Mouse (Mus musculus) forebrain, embryonic 10.5 days (tissue): Measurements from ENCODE around the gene Vgll4. TPM values are rescaled to one million over a fixed set of nuclear protein-coding genes. Genes with fewer than 3 reads are reported as not detected.
A peak's percentile ranks its signal among the peaks of the same experiment; 100 is the strongest.

Source experiments
- DNase-seq: peaks from one replicate; pipeline ENCODE4 v3.0.0-alpha.2; 2017; ENCODE audit warnings: low spot score; ENCODE audit errors: extremely low spot score
- H3K27ac ChIP-seq: fragments of 300-500 bp; sonication (generic); 2 replicates; pipeline ENCODE4 v1.5.1; 2016; ENCODE audit warnings: mild to moderate bottlenecking
- H3K27me3 ChIP-seq: fragments of 300-500 bp; sonication (generic); 2 replicates; pipeline ENCODE4 v1.6.1; 2016; ENCODE audit warnings: mild to moderate bottlenecking; ENCODE audit not compliant: poor library complexity, severe bottlenecking
- H3K36me3 ChIP-seq: fragments of 300-500 bp; sonication (generic); replicated peaks from 2 replicates; pipeline ENCODE4 v1.6.1; 2016; ENCODE audit warnings: mild to moderate bottlenecking, moderate library complexity
- H3K4me1 ChIP-seq: fragments of 300-500 bp; sonication (generic); 2 replicates; pipeline ENCODE4 v1.6.1; 2016
- H3K4me3 ChIP-seq: fragments of 300-500 bp; sonication (generic); 2 replicates; pipeline ENCODE4 v1.5.1; 2016; ENCODE audit warnings: mild to moderate bottlenecking, moderate library complexity
- H3K9me3 ChIP-seq: fragments of 300-500 bp; sonication (generic); 2 replicates; pipeline ENCODE4 v1.6.1; 2016; ENCODE audit warnings: mild to moderate bottlenecking, moderate library complexity
- WGBS: fragments of 180-500 bp; shearing (Covaris S2); methylation state at CpG from one replicate; pipeline ENCODE4 v1.1.7; 2016; 5-methylcytosine and 5-hydroxymethylcytosine counted together
- polyA plus RNA-seq: library from polyadenylated mRNA; unstranded; fragments of >200 nt; fragmentation: Nextera tagmentation; extraction: Ambion mirVana; gene quantifications from 2 replicates; pipeline ENCODE4 v1.2.1, GENCODE M21; 2016

Gene Vgll4
- polyA plus RNA-seq, 1 experiment from 2014 or later: 81.7 TPM

DNA sequence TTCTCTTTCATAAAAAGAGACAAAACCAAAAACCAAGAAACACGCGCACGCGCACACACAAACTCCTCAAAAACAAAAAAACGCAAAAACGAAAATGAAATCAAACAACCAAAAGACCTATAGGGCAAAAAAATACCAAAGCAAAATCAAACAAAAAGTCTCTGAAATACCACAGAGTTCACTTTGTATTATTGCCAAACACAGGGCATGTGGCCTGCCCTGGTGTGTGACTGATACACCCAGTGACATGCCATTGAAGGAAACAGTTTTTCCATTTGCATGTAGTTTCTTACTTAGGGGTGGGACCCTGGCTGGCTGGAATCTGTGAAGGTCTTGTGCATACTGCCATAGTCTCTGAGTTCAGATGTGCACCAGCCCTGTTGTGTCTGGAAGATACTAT, 62.3 kb downstream of the Vgll4 start:
- Histone ChIP-seq H3K36me3 (peaks cover 17% of the 10 kb centered on the region), H3K27me3 (no peaks in the 10 kb centered on the region), H3K4me1 (peaks cover 72% of the 10 kb centered on the region), H3K27ac (no peak overlapping the region), H3K9me3 (no peaks in the 10 kb centered on the region; the same call in 1 of the 2 replicates), H3K4me3 (no peak overlapping the region)
- DNase-seq: no peak
- WGBS: 95% methylated on average over 6 of the region's 6 CpGs

DNA sequence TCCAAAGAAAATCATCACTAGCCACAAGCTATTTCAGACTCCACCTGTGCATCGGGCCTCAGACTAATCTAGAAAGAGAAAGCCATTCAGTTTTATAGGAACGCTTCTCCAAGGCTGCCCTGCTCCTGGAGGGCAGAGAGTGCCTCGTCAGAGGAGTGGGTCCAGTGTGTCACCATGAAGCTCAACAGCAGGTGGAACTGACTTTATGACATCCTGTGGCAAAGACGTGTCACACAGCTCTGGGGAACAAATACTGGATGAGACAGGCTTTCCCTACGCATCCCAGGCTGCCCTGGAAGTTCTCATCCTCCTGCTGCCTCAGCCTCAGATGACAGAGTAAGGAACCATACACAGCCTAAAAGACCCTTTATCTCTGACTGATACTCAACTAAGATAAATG, 63.6 kb downstream of the Vgll4 start:
- Histone ChIP-seq H3K27ac (0 out of 2 replicates have a peak overlapping the region, but pooled peaks have one; percentile 31), H3K4me1 (peaks cover 72% of the 10 kb centered on the region), H3K4me3 (no peak overlapping the region), H3K9me3 (no peaks in the 10 kb centered on the region; the same call in 1 of the 2 replicates), H3K27me3 (no peaks in the 10 kb centered on the region), H3K36me3 (peaks cover 17% of the 10 kb centered on the region)
- 87% methylated on average over 5 of the region's 5 CpGs for WGBS
- no peak for DNase-seq

DNA sequence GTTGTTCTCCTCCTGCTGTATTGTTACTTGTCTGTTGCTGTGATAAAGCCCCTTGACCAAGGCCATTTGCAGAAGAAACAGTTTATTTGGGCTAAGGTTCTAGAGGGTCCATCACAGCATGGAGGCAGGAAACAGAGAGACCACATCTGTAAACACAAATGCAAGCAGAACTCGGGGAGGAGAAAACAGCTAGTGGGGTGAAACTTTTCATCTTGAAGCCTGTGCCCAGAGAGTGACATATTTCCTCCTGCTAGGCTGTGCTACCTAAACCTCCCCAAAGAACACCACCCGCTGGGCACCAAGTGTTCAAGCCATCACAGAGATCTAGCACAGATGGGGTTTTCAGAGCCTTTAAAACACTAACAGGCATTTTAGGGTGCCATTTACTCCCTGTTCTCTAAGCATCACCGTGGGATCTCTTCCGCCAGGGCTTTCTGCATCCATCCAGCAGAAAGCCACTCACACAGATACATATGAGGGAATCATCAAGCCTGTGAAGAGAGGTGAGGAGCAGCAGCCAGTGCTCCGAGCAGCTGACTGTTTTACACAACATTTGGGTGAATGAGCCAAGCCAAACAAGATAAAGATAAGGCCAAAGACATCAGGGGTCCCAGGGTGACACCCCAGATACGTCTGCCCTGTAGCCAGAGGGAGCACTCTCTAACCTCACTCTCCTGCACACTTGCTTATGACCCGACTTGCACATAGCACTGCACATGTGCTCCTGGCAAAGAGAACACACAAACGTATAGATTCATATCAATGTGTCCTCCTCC, 64.4 kb downstream of the Vgll4 start:
- WGBS: 89% methylated on average over 8 of the region's 8 CpGs
- 0 out of 2 replicates have a peak overlapping the region, but pooled peaks have one; percentile 31 for H3K27ac ChIP-seq
- no peak for DNase-seq
- peaks cover 78% of the 10 kb centered on the region for H3K4me1 ChIP-seq
- H3K27me3 ChIP-seq: no peaks in the 10 kb centered on the region
- no peak overlapping the region for H3K4me3 ChIP-seq
- peaks cover 17% of the 10 kb centered on the region for H3K36me3 ChIP-seq
- H3K9me3 ChIP-seq: no peaks in the 10 kb centered on the region; the same call in 1 of the 2 replicates

DNA sequence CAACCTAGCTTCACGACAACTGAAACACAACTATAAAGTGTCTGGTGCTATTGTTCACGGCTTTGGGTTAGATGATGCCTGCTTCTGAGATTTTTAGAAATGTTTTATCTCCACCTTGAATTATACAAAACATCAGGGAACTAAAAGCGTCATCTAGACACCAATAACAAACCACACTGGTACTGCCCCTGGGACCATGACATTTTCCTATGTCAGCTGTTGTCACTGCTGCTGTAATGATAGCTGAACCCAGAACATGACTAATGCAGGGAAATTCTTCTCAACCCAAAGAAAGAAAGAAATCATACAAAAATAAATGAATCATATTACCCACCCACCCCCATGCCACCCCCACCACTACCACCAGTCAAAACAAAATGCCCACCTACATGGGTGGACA, 65.0 kb downstream of the Vgll4 start:
- 92% methylated on average over 3 of the region's 3 CpGs for WGBS
- H3K4me1 ChIP-seq: peaks cover 85% of the 10 kb centered on the region

DNA sequence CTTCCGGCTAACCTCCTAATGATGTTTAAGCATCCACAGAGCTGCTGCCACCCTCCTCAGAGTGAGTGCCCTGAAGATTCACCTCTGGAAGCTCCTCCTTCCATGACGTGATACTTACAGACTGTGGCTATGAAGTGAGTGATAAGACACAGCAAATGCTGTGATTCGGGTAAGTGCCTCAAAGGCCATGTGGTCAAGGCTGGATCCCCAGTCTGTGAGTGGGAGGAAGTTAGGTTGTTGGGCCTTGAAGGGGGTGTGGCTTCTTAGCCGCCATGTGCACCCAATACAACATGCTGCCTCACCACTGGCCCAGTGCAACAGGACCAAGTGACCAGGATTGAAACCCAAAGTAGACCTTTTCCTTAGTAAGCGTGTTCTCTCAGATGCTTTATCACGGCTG, 65.6 kb downstream of the Vgll4 start:
- Histone ChIP-seq H3K9me3 (no peaks in the 10 kb centered on the region; the same call in 1 of the 2 replicates), H3K4me1 (peaks cover 90% of the 10 kb centered on the region), H3K27ac (0 out of 2 replicates have a peak overlapping the region, but pooled peaks have one; percentile 3), H3K4me3 (no peak overlapping the region), H3K36me3 (peaks cover 20% of the 10 kb centered on the region), H3K27me3 (no peaks in the 10 kb centered on the region)
- DNase-seq: no peak
- WGBS: 87% methylated on average over 6 of the region's 6 CpGs

More for the DNA sequence above, 65.0 kb downstream of the Vgll4 start:
- H3K9me3 ChIP-seq: no peaks in the 10 kb centered on the region; the same call in 1 of the 2 replicates
- DNase-seq: no peak
- H3K36me3 ChIP-seq: peaks cover 17% of the 10 kb centered on the region
- H3K27me3 ChIP-seq: no peaks in the 10 kb centered on the region
- no peak overlapping the region for H3K27ac ChIP-seq
- no peak overlapping the region for H3K4me3 ChIP-seq

GRCm38 (mm10) chr6:114901921-114902320, 67.9 kb downstream of the Vgll4 start:
- 33% methylated on average over 4 of the region's 4 CpGs for WGBS
- no peak for DNase-seq
- H3K4me3 ChIP-seq: peak overlapping the region; percentile 27
- H3K27me3 ChIP-seq: no peaks in the 10 kb centered on the region
- H3K36me3 ChIP-seq: peaks cover 32% of the 10 kb centered on the region
- H3K27ac ChIP-seq: peak overlapping the region; percentile 74
- H3K9me3 ChIP-seq: no peaks in the 10 kb centered on the region
- H3K4me1 ChIP-seq: peaks cover 82% of the 10 kb centered on the region

DNA sequence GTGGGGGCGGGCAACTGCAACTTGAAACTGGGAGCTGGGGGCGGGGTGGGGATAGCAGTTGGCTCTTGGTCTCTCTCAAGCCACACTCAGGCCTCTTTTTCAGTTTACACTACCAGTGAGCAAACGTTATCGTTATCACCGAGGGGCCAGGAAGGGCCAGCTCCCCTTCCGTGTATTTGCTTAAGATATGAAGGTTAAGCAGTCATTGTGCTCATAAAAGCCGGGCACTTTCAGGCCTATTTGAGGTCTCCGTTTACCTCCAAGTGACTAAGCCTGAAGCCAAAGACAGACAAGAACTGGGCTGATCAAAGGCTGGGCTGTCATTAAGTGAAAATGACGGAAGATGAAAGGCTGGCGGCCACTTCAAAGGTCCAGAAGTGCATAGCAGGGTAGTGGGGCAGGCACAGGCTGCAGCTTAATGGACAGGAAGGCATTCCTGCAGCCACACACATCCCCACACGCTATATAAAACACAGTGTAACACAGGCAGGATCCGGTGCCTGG, 68.4 kb downstream of the Vgll4 start:
- Histone ChIP-seq H3K4me1 (peaks cover 76% of the 10 kb centered on the region), H3K9me3 (no peaks in the 10 kb centered on the region; the same call in 1 of the 2 replicates), H3K27ac (peak overlapping the region; percentile 74), H3K27me3 (no peaks in the 10 kb centered on the region), H3K36me3 (peaks cover 38% of the 10 kb centered on the region), H3K4me3 (peak overlapping the region; percentile 27)
- 11% methylated on average over 12 of the region's 12 CpGs for WGBS
- DNase-seq: peak; percentile 78

GRCm38 (mm10) chr6:114900194-114900593, 69.6 kb downstream of the Vgll4 start:
- H3K4me1 ChIP-seq: peaks cover 65% of the 10 kb centered on the region
- peaks cover 49% of the 10 kb centered on the region for H3K36me3 ChIP-seq
- 32% methylated on average over 10 of the region's 10 CpGs for WGBS
- H3K9me3 ChIP-seq: no peaks in the 10 kb centered on the region; the same call in 1 of the 2 replicates
- H3K4me3 ChIP-seq: peak overlapping the region; percentile 29
- no peaks in the 10 kb centered on the region for H3K27me3 ChIP-seq
- peak overlapping the region; percentile 74 for H3K27ac ChIP-seq
- no peak for DNase-seq

DNA sequence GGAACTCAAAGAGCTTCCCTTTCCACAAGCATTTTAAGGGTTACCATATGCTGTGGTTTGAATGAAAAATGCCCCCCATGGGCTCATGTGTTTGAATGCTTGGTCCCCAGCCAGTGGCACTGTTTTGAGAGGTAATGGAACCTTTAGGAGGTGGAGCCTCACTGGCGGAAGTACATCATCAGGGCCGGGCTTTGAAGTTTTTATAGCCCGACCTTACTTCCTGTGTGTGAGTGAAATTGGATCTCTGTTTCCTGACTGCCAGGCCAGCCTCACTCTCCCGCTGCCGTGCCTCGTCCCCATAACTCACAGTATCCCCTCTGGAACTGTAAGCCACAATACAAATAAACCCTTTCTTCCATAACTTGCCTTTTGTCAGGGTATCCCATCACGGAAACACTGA, 70.1 kb downstream of the Vgll4 start:
- Histone ChIP-seq H3K27ac (peak overlapping the region; percentile 74), H3K9me3 (no peaks in the 10 kb centered on the region; the same call in 1 of the 2 replicates), H3K36me3 (peaks cover 55% of the 10 kb centered on the region), H3K27me3 (no peaks in the 10 kb centered on the region), H3K4me3 (peak overlapping the region; percentile 29), H3K4me1 (peaks cover 61% of the 10 kb centered on the region)
- DNase-seq: no peak
- 45% methylated on average over 7 of the region's 7 CpGs for WGBS

DNA sequence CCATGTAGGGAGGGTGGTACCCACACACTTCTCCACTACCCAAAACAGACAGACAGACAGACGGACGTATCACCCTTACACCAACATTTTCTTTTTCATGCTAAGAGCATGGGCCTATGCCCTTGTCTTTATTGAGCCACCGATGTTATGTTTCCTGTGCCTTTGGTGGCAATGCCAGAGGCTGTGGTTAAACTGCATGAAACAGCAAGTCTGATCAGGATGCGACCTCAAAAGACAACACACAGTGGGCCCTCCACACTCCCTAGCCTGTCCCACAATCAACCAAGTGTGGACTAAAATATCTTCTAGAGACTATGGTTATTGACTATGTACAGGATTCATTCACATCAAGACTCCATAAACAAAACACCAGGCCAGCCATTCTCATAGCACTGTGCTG, 70.8 kb downstream of the Vgll4 start:
- Histone ChIP-seq H3K27me3 (no peaks in the 10 kb centered on the region), H3K27ac (peak overlapping the region; percentile 74), H3K9me3 (no peaks in the 10 kb centered on the region; the same call in 1 of the 2 replicates), H3K4me1 (peaks cover 62% of the 10 kb centered on the region), H3K36me3 (peaks cover 59% of the 10 kb centered on the region), H3K4me3 (no peak overlapping the region)
- 93% methylated on average over 4 of the region's 4 CpGs for WGBS
- DNase-seq: no peak

- H3K4me1 ChIP-seq: peaks cover 62% of the 10 kb centered on the region
- no peak overlapping the region for H3K27ac ChIP-seq
- 97% methylated on average over 2 of the region's 2 CpGs for WGBS
- H3K9me3 ChIP-seq: no peaks in the 10 kb centered on the region; the same call in 1 of the 2 replicates
- no peak for DNase-seq
- H3K27me3 ChIP-seq: no peaks in the 10 kb centered on the region
- peaks cover 59% of the 10 kb centered on the region for H3K36me3 ChIP-seq
- no peak overlapping the region for H3K4me3 ChIP-seq
Measured at GRCm38 (mm10) chr6:114896281-114896680, 73.5 kb downstream of the Vgll4 start.

GRCm38 (mm10) chr6:114895191-114895590, 74.6 kb downstream of the Vgll4 start:
- H3K9me3 ChIP-seq: no peaks in the 10 kb centered on the region; the same call in 1 of the 2 replicates
- no peak overlapping the region for H3K27ac ChIP-seq
- no peaks in the 10 kb centered on the region for H3K27me3 ChIP-seq
- 94% methylated on average over 7 of the region's 7 CpGs for WGBS
- peaks cover 64% of the 10 kb centered on the region for H3K36me3 ChIP-seq
- H3K4me3 ChIP-seq: no peak overlapping the region
- peaks cover 62% of the 10 kb centered on the region for H3K4me1 ChIP-seq
- no peak for DNase-seq

DNA sequence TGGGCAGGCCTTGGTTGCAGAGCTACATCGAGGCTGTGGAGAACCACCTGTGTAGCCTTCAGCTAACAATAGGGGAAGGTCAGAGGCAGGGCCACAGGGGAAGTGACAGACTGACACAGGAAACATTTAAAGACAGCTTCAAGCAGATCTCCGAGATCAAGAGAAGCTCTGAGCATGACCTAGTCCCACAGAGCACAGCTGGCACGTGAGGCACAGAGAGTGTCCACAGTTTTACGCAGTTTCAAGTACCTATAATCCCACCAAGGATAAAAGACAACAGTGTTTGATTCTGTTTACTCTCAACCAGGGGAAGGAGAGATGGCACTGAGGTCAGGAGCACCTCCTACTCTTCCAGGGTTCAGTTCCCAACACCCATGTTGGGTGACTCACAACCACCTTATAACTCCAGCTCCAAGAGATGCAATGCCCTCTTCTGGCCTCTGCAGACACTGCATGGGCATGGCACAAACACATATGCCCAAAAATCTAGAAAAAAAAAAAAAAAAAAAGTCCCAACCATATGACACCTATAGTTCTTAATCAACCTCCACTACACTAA, 75.2 kb downstream of the Vgll4 start:
- Histone ChIP-seq H3K36me3 (peaks cover 62% of the 10 kb centered on the region), H3K27ac (peak overlapping the region; percentile 83), H3K9me3 (no peaks in the 10 kb centered on the region; the same call in 1 of the 2 replicates), H3K4me3 (no peak overlapping the region), H3K27me3 (no peaks in the 10 kb centered on the region), H3K4me1 (peaks cover 60% of the 10 kb centered on the region)
- no peak for DNase-seq
- 78% methylated on average over 4 of the region's 4 CpGs for WGBS
